Comparison of ENCODE assay signal across 20 mouse cellular contexts in genomic region chr7:118811407-118812106, GRCm38 (mm10). TPM values are rescaled to one million over a fixed set of nuclear protein-coding genes. Genes with fewer than 3 reads are reported as not detected.
DNase-seq lines count a peak whose midpoint lies in the region; ATAC-seq lines count a peak whose summit lies in the region.
"Had no signal": no experiment of that assay in that cellular context is flagged by ENCODE, and none has a peak within 500 bp of the region (broad histone marks: within the 10 kb centered on the region; RNA-seq: fewer than 3 reads in every experiment).

No protein-coding gene starts in this region.

- no peak for ATAC-seq in megakaryocyte, adult 5-6 weeks (ENCODE audit: poor library complexity, severe bottlenecking)
- peak; percentile 72 for ATAC-seq in megakaryocyte progenitor cell, adult 5-6 weeks (replicated peaks; ENCODE audit: poor library complexity)
- ATAC-seq: forebrain, embryonic 13.5 days had no signal

- DNase-seq in heart, adult 18-20 months, result peak; percentile 56 to 75
- DNase-seq in heart, adult 8-10 months (ENCODE audit: low spot score), result no peak
- DNase-seq in liver, result peak; percentile 37
- no peak for DNase-seq in cerebellum, adult 18-20 months
- DNase-seq in right cerebral cortex, postnatal 10 days (ENCODE audit: low spot score in 2 of 2), result no peak
- DNase-seq: B cell, adult 2 months; cerebellum, adult 9-11 months; embryo, embryonic 11 days; kidney, adult 18-20 months; layer of hippocampus, adult 9-11 months; lung, adult 2 months; lung, postnatal 4 days; right cerebral cortex, postnatal 4 days; thymus, adult 18-20 months had no signal

- H3K36me3 ChIP-seq in megakaryocyte, embryonic 14.5 days (replicated peaks; ENCODE audit: low read length), result peaks cover 79% of the 10 kb centered on the region

- no peaks in the 10 kb centered on the region for H3K9me3 ChIP-seq in megakaryocyte, embryonic 14.5 days
- H3K9me3 ChIP-seq: forebrain, embryonic 13.5 days; hindbrain, embryonic 15.5 days; neural tube, embryonic 12.5 days had no signal

- H3K27me3 ChIP-seq in megakaryocyte, embryonic 14.5 days (replicated peaks), result no peaks in the 10 kb centered on the region
- H3K27me3 ChIP-seq: forebrain, embryonic 13.5 days; hindbrain, embryonic 15.5 days; neural tube, embryonic 12.5 days had no signal

- H3K4me1 ChIP-seq in megakaryocyte, embryonic 14.5 days, result peaks cover 65% of the 10 kb centered on the region
- H3K4me1 ChIP-seq: hindbrain, embryonic 15.5 days; neural tube, embryonic 12.5 days had no signal

- peak overlapping the region; percentile 79 for H3K4me3 ChIP-seq in megakaryocyte, embryonic 14.5 days (replicated peaks)
- H3K4me3 ChIP-seq: forebrain, embryonic 13.5 days; hindbrain, embryonic 15.5 days; neural tube, embryonic 12.5 days had no signal

RNA-seq across cellular contexts. Expression of gene Iqck, which starts 44.0 kb away (rescaled TPM):
- under 1 TPM; 0.10 to 0.59 TPM for total RNA-seq in heart, adult 18-20 months (2021)
- total RNA-seq in heart, adult 8-10 months (2022), result under 1 TPM; 0.32 to 0.72 (median 0.49) TPM
- polyA plus RNA-seq in megakaryocyte, embryonic 14.5 days (2012; ENCODE audit: insufficient read depth, low replicate concordance), result 0.08 TPM in 1 of 2 replicates, not detected in the other
- total RNA-seq in megakaryocyte, adult 5-6 weeks (2015), result 0.48 TPM in 1 of 2 replicates, not detected in the other
- 0.40 TPM in 1 of 2 replicates, not detected in the other for total RNA-seq in megakaryocyte, adult 5-6 weeks (2017)
- 0.07 and 1.2 TPM in 2 replicates for total RNA-seq in megakaryocyte progenitor cell, adult 5-6 weeks (2015)
- total RNA-seq in megakaryocyte progenitor cell, adult 5-6 weeks (2017), result 1.2 and 2.5 TPM in 2 replicates

RNA-seq across cellular contexts. Expression of gene Knop1, which starts 44.5 kb away (rescaled TPM):
- total RNA-seq in heart, adult 18-20 months (2021), result 10 to 100 TPM; 12.3 to 12.6 TPM
- total RNA-seq in heart, adult 8-10 months (2022), result 10 to 100 TPM; 13.0 to 14.8 (median 14.0) TPM
- 0.97 and 13.4 TPM in 2 replicates for polyA plus RNA-seq in megakaryocyte, embryonic 14.5 days (2012; ENCODE audit: insufficient read depth, low replicate concordance)
- 12.1 and 13.2 TPM in 2 replicates for total RNA-seq in megakaryocyte, adult 5-6 weeks (2015)
- total RNA-seq in megakaryocyte, adult 5-6 weeks (2017), result 20.2 and 40.0 TPM in 2 replicates
- 27.4 and 29.7 TPM in 2 replicates for total RNA-seq in megakaryocyte progenitor cell, adult 5-6 weeks (2015)
- total RNA-seq in megakaryocyte progenitor cell, adult 5-6 weeks (2017), result 40.2 and 52.3 TPM in 2 replicates

Comparison
In these comparisons a context has a peak if more than half of its experiments do, and no peak if none do; other contexts are left out.
1. DNase-seq: peak in heart, adult 18-20 months (2 of 2) and liver (single experiment); none in heart, adult 8-10 months (single experiment), cerebellum, adult 18-20 months (0 of 2) and right cerebral cortex, postnatal 10 days (0 of 2).